24 mouse cellular contexts compared by ENCODE assay signal in the genomic region with DNA sequence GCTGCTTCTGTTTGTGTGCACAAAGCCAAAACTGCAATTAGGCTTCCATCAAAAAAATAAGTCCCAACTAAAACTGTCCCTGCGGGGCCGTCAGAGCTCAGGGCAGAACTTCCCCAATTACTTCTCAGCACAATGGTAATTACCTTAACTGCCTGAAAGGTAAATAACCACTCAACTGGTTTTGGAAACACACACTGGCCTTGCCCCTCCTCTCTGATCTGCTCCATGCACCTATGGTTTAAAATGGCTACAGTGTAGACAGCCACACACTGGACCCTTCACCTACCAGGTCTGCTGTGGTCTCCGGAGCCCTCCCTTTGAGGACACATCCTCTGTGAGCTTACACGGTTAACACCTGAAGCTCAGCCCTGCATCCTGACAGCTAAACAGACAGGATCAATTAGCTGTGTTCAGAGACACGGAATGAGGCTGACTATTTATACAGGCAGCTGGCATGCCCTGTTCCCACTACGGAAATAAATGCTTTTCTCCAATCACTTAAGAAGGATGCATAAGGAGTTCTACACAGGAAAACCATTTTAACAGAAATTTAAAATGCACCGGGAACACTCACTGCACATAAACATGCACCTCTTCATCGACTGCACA. TPM values are rescaled to one million over a fixed set of nuclear protein-coding genes. Genes with fewer than 3 reads are reported as not detected.
DNase-seq lines count a peak whose midpoint lies in the region; ATAC-seq and TF ChIP-seq lines count a peak whose summit lies in the region.
"Had no signal": no experiment of that assay in that cellular context is flagged by ENCODE, and none has a peak within 500 bp of the region (broad histone marks: within the 10 kb centered on the region; RNA-seq: fewer than 3 reads in every experiment).

No protein-coding gene starts in this region.

- H3K9ac ChIP-seq in hindbrain, embryonic 12.5 days = 0 out of 2 replicates have a peak overlapping the region, but pooled peaks have one; percentile 0
- H3K9ac ChIP-seq in hindbrain, embryonic 11.5 days (ENCODE audit: low read depth, low read length) = no peak overlapping the region
- no peak overlapping the region for H3K9ac ChIP-seq in stomach, embryonic 14.5 days (replicated peaks; ENCODE audit: low read depth, low read length)
- H3K9ac ChIP-seq in stomach, postnatal 0 days (ENCODE audit: low read length) = no peak overlapping the region
- H3K9ac ChIP-seq in midbrain, embryonic 15.5 days = no peak overlapping the region
- H3K9ac ChIP-seq: embryonic facial prominence, embryonic 13.5 days; kidney, embryonic 15.5 days; liver, embryonic 13.5 days; lung, embryonic 14.5 days had no signal

- no peaks in the 10 kb centered on the region for H3K27me3 ChIP-seq in hindbrain, embryonic 12.5 days
- H3K27me3 ChIP-seq in hindbrain, embryonic 11.5 days (ENCODE audit: control insufficient read depth, insufficient read depth, low read length) = no peaks in the 10 kb centered on the region
- no peaks in the 10 kb centered on the region for H3K27me3 ChIP-seq in stomach, embryonic 14.5 days (ENCODE audit: control insufficient read depth, insufficient read depth, low read length)
- no peaks in the 10 kb centered on the region for H3K27me3 ChIP-seq in stomach, postnatal 0 days (ENCODE audit: control insufficient read depth, insufficient read depth, low read length)
- H3K27me3 ChIP-seq in midbrain, embryonic 15.5 days (replicated peaks) = no peaks in the 10 kb centered on the region
- H3K27me3 ChIP-seq: CH12.LX; embryonic facial prominence, embryonic 13.5 days; heart, embryonic 13.5 days; kidney, embryonic 15.5 days; liver, embryonic 13.5 days had no signal

- 74% methylated on average over 8 of the region's 8 CpGs for WGBS in hindbrain, embryonic 12.5 days
- 85% methylated on average over 8 of the region's 8 CpGs for WGBS in hindbrain, embryonic 11.5 days
- WGBS in stomach, embryonic 14.5 days = 60% methylated on average over 8 of the region's 8 CpGs
- WGBS in stomach, postnatal 0 days = 63% methylated on average over 8 of the region's 8 CpGs
- WGBS in midbrain, embryonic 15.5 days = 73% methylated on average over 8 of the region's 8 CpGs

- H3K4me2 ChIP-seq in hindbrain, embryonic 12.5 days (replicated peaks) = no peak overlapping the region
- no peak overlapping the region for H3K4me2 ChIP-seq in hindbrain, embryonic 11.5 days (replicated peaks; ENCODE audit: low read depth, low read length)
- no peak overlapping the region for H3K4me2 ChIP-seq in stomach, embryonic 14.5 days (replicated peaks; ENCODE audit: low read depth, low read length)
- H3K4me2 ChIP-seq in stomach, postnatal 0 days (replicated peaks; ENCODE audit: low read depth) = no peak overlapping the region
- no peak overlapping the region for H3K4me2 ChIP-seq in midbrain, embryonic 15.5 days
- H3K4me2 ChIP-seq: embryonic facial prominence, embryonic 13.5 days; heart, embryonic 13.5 days; kidney, embryonic 15.5 days; liver, embryonic 13.5 days; lung, embryonic 14.5 days had no signal

- H3K36me3 ChIP-seq in hindbrain, embryonic 12.5 days = peaks cover 15% of the 10 kb centered on the region
- H3K36me3 ChIP-seq in hindbrain, embryonic 11.5 days (ENCODE audit: control insufficient read depth, insufficient read depth, low read length) = peaks cover 4% of the 10 kb centered on the region; the same call in 1 of the 2 replicates
- H3K36me3 ChIP-seq in stomach, embryonic 14.5 days (ENCODE audit: control insufficient read depth, insufficient read depth, low read length) = peaks cover 3% of the 10 kb centered on the region; the same call in 1 of the 2 replicates
- H3K36me3 ChIP-seq in stomach, postnatal 0 days (ENCODE audit: control insufficient read depth, insufficient read depth, low read length) = no peaks in the 10 kb centered on the region; the same call in 1 of the 2 replicates
- H3K36me3 ChIP-seq in midbrain, embryonic 15.5 days (replicated peaks) = no peaks in the 10 kb centered on the region

- H3K27ac ChIP-seq in hindbrain, embryonic 12.5 days = peak overlapping the region; percentile 32
- no peak overlapping the region for H3K27ac ChIP-seq in hindbrain, embryonic 11.5 days (ENCODE audit: low read depth, low read length)
- 0 out of 2 replicates have a peak overlapping the region, but pooled peaks have one; percentile 27 for H3K27ac ChIP-seq in stomach, embryonic 14.5 days (ENCODE audit: low read length)
- H3K27ac ChIP-seq in stomach, postnatal 0 days (replicated peaks) = no peak overlapping the region
- peak overlapping the region; percentile 10; the same call in 1 of the 2 replicates for H3K27ac ChIP-seq in midbrain, embryonic 15.5 days
- H3K27ac ChIP-seq: embryonic facial prominence, embryonic 13.5 days; heart, embryonic 13.5 days; kidney, embryonic 15.5 days; liver, embryonic 13.5 days had no signal

- ATAC-seq in hindbrain, embryonic 12.5 days (ENCODE audit: low FRiP score) = 0 out of 2 replicates have a peak, but pooled peaks have one; percentile 35
- no peak for ATAC-seq in hindbrain, embryonic 11.5 days (ENCODE audit: low FRiP score)
- no peak for ATAC-seq in stomach, embryonic 14.5 days (ENCODE audit: insufficient number of reproducible peaks, insufficient read depth, low FRiP score, low read depth)
- ATAC-seq in stomach, postnatal 0 days (ENCODE audit: low FRiP score, low TSS enrichment) = no peak
- no peak for ATAC-seq in midbrain, embryonic 15.5 days (replicated peaks)
- ATAC-seq: intestine, postnatal 0 days had no signal

- DNase-seq in hindbrain, embryonic 11.5 days (ENCODE audit: low spot score) = no peak
- DNase-seq in stomach, postnatal 0 days (ENCODE audit: low spot score) = no peak
- DNase-seq in natural killer cell, adult 2 months (ENCODE audit: low spot score in 2 of 2) = no peak
- DNase-seq in left cerebral cortex, adult 8-10 months (ENCODE audit: low spot score in 2 of 2) = no peak
- DNase-seq in thymus, postnatal 10 days (ENCODE audit: low spot score in 2 of 2) = no peak
- DNase-seq: adrenal gland, postnatal 25 days; cerebellum, adult 11 months; cerebellum, postnatal 14 days; gastrocnemius, postnatal 14 days; heart, adult 18-20 months; heart, postnatal 36 days; liver, embryonic 13.5 days; lung, postnatal 36 days; right cerebral cortex, postnatal 14 days; spleen, adult 18-20 months had no signal

- H3K4me1 ChIP-seq in hindbrain, embryonic 12.5 days = peaks cover 19% of the 10 kb centered on the region
- H3K4me1 ChIP-seq in hindbrain, embryonic 11.5 days (replicated peaks; ENCODE audit: control insufficient read depth, insufficient read depth, low read length) = no peaks in the 10 kb centered on the region
- H3K4me1 ChIP-seq in stomach, embryonic 14.5 days (ENCODE audit: control insufficient read depth, insufficient read depth, low read length) = peaks cover 7% of the 10 kb centered on the region; the same call in 1 of the 2 replicates
- no peaks in the 10 kb centered on the region for H3K4me1 ChIP-seq in stomach, postnatal 0 days (replicated peaks; ENCODE audit: control insufficient read depth, insufficient read depth)
- 0 out of 2 replicates have a peak, but pooled peaks cover 12% of the 10 kb centered on the region for H3K4me1 ChIP-seq in midbrain, embryonic 15.5 days
- H3K4me1 ChIP-seq: kidney, embryonic 15.5 days; liver, embryonic 13.5 days had no signal

- no peak overlapping the region for H3K4me3 ChIP-seq in hindbrain, embryonic 12.5 days
- H3K4me3 ChIP-seq in hindbrain, embryonic 11.5 days (ENCODE audit: low read depth, low read length) = no peak overlapping the region
- H3K4me3 ChIP-seq in stomach, embryonic 14.5 days (ENCODE audit: low read depth, low read length) = no peak overlapping the region
- no peak overlapping the region for H3K4me3 ChIP-seq in stomach, postnatal 0 days (ENCODE audit: low read depth, low read length)
- no peak overlapping the region for H3K4me3 ChIP-seq in midbrain, embryonic 15.5 days
- H3K4me3 ChIP-seq: embryonic facial prominence, embryonic 13.5 days; heart, embryonic 13.5 days; kidney, embryonic 15.5 days; liver, embryonic 13.5 days had no signal

- no peak for TF ChIP-seq CTCF in stomach, postnatal 0 days (IDR thresholded peaks at IDR 0.05; ENCODE audit: low read depth)

- TF ChIP-seq EP300 in stomach, postnatal 0 days (optimal IDR thresholded peaks at IDR 0.05) = no peak

- no peaks in the 10 kb centered on the region for H3K9me3 ChIP-seq in hindbrain, embryonic 12.5 days (replicated peaks)
- no peaks in the 10 kb centered on the region for H3K9me3 ChIP-seq in hindbrain, embryonic 11.5 days (ENCODE audit: control insufficient read depth, low read length)
- H3K9me3 ChIP-seq in stomach, embryonic 14.5 days (ENCODE audit: control insufficient read depth, low read depth, low read length) = no peaks in the 10 kb centered on the region
- no peaks in the 10 kb centered on the region for H3K9me3 ChIP-seq in stomach, postnatal 0 days (ENCODE audit: control insufficient read depth, low read length)
- no peaks in the 10 kb centered on the region for H3K9me3 ChIP-seq in midbrain, embryonic 15.5 days
- H3K9me3 ChIP-seq: embryonic facial prominence, embryonic 13.5 days; heart, embryonic 13.5 days; kidney, embryonic 15.5 days; liver, embryonic 13.5 days had no signal

RNA-seq across cellular contexts. Expression of a gene that starts 55.3 kb away (rescaled TPM):
- polyA plus RNA-seq in hindbrain, embryonic 12.5 days (2016; fragmentation: Nextera tagmentation; extraction: Ambion mirVana) = 42.0 and 45.0 TPM in 2 replicates
- 20.5 and 21.4 TPM in 2 replicates for polyA plus RNA-seq in hindbrain, embryonic 11.5 days (2014; fragmentation: Nextera tagmentation; extraction: Ambion mirVana)
- polyA plus RNA-seq in stomach, embryonic 14.5 days (2014; fragmentation: Nextera tagmentation; extraction: Ambion mirVana) = 22.5 and 23.9 TPM in 2 replicates
- 14.0 and 14.2 TPM in 2 replicates for polyA plus RNA-seq in stomach, postnatal 0 days (2015; fragmentation: Nextera tagmentation; extraction: Ambion mirVana)
- polyA plus RNA-seq in midbrain, embryonic 15.5 days (2015; fragmentation: Nextera tagmentation; extraction: Ambion mirVana) = 20.0 and 22.3 TPM in 2 replicates
- total RNA-seq in left cerebral cortex, adult 8-10 months (2022) = 10 to 100 TPM; 30.5 to 33.5 (median 31.6) TPM

Comparison
In these comparisons a context has a peak if more than half of its experiments do, and no peak if none do; other contexts are left out.
1. H3K27ac ChIP-seq: peak in hindbrain, embryonic 12.5 days (single experiment), stomach, embryonic 14.5 days (single experiment) and midbrain, embryonic 15.5 days (single experiment); none in hindbrain, embryonic 11.5 days (single experiment) and stomach, postnatal 0 days (single experiment).